Mouse (Mus musculus): ENCODE results near the gene Cers1. TPM values are rescaled to one million over a fixed set of nuclear protein-coding genes. Genes with fewer than 3 reads are reported as not detected.

The Cers1 gene
- polyA plus RNA-seq (2012; rRNA removed) = 0.36 and 0.64 TPM in 2 replicates

DNA sequence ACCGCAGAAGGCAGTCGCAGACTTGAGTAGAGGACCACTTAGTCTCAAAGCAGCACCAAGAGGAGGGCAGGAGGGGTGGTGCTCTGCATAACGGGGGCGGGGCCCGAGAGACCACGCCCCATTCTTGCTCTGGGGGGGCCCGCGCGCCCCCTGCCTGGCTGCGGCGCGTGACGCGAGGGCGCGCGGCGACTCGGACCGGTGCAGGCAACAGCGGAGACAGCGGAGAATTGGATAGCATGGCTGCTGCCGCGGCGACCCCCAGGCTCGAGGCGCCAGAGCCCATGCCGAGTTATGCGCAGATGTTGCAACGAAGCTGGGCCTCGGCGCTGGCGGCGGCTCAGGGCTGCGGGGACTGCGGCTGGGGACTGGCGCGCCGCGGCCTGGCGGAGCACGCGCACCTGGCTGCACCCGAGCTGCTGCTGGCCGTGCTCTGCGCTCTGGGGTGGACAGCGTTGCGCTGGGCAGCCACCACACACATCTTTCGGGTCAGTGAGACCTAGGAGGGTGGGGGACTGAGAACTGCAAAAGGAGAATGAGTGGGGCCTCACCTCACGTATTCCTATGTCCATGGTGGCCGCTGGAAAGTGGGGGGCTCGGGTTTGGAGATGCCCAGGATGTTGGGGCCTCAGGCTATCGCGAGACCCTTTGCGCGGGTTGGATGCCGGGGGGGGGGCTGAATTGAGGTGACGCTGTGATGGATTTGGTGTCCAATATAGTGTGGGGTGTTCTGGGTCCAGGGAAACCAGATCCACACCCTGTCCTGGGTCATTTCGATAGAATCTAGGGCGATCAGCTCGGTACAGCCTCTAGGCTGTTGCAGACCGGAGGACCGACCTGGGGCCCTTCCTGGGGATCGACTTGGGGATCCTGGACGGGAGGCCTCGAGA lies at the start of gene Cers1:
Cers1 (plus strand) TSS at position 152 of the 887 bp plus-strand sequence.
- no peak for DNase-seq (ENCODE audit: low read depth, low spot score)
- 4% methylated on average over 66 of the region's 66 CpGs for WGBS

DNA sequence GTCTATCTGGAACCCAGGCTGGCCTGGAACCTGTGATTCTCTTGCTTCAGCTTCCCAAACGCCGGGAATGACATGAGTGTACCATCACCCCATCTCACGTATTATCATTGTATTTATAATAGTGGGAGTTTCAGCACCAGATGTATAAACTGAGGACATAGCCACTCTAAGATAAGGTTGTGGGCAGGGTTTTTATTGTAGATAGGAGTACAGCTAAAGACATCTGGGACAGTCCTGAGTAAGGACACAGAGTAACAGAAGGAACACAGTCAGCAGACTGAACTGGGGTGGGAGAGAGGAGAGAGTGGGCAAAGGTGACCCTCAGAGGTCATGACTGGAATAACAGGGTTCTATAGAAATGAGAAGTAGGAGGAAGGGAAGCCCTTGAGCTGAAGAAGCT lies 47.9 kb upstream of the Cers1 start:
- WGBS = 87% methylated on average over 3 of the region's 3 CpGs
- no peak for DNase-seq (ENCODE audit: low read depth, low spot score)

DNA sequence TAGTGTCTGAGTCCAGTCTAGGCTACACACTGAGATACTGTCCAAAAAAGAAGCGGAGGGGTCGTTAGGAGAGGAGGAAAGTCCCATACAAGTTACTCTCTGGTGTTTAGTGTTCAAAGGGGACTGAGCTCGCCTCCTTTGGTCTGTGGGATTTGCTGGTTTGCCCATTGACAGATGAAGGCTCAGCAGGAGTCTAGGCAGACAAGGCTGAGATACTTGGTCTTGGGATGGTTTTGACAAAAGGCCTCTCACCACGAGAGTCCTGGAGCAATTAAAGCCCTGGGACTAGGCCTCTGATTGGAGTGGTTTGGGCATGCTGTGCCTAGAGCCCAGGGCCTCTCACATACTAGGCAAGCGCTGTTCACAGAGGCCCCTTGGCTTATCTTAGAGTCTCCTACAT lies 47.3 kb upstream of the Cers1 start:
- WGBS = 69% methylated on average over 5 of the region's 5 CpGs
- DNase-seq (ENCODE audit: low read depth, low spot score) = no peak

DNA sequence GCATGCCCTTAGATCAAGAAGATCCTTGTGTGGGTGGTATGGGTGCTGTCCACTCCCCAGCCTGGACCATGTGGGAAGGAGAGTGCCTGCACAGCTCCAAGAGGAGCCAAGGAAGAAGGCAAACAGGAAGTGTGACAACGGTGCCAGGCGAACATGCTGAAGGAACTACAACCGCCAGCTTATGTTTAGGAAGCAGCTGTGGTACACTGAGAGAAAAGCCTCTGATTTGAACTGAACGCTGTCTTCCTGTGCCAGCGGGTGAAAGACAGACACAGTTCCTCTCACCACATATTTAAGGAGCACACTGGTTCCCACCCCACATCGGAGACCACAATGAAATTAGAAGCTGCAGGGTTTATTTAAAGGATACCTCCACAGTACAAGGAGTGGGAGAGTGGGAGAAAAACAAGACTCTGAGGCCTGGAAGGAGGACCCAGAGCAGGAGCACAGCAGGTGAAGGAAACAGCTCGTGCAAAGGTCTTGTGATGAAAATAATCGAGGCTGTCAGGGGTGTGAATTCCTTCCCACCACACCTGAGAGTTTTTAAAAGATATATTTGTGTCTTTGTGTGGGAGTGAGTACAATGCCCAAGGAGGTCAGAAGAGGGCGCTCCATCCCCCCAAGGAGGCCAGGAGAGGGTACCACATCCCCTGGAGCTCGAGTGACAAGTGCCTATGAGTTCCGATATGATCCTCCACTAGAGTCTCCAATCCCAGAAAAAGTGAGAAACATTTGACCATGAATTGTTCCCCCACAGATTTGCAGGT lies 46.6 kb upstream of the Cers1 start:
- no peak for DNase-seq (ENCODE audit: low read depth, low spot score)
- WGBS = 43% methylated on average over 11 of the region's 11 CpGs

DNA sequence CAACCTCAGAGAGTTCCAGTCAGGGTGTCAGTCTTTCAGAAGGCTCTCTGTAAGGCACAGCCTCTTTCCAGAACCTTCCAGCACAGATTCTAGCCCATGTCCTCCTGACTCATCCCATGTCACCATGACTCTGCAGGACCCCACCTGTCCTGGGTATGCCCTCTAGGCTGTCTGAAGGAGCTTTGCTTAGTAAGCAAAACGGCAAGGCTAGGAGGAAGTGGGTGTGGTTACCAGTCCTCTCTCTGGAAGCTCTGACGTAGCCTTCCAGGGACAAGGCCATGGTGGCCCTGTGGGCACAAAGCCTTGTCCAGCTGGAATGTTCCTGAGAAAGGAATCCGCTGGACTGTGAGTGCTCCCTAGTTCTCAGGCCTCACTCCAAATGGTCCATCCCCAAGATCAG lies 42.6 kb upstream of the Cers1 start:
- no peak for DNase-seq (ENCODE audit: low read depth, low spot score)
- WGBS = 31% methylated on average over 3 of the region's 3 CpGs

DNA sequence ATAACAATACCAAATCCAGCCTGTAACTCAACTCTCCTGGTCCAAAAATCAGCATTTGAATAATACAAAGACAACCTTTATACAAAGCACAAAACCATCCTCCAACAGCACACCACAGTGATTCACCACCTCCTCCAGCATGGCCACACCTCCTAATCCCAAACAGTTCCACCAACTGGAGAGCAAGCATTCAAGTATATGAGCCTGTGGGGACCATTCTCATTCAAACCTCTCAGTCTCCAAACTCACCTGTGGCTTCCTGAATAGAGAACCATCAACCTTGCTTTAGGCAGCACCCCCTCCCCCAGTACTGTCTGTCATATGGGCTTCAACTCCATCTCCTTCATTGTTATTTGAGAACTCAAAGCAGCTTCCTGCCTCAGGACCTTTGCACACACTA lies 41.2 kb upstream of the Cers1 start:
- DNase-seq (ENCODE audit: low read depth, low spot score) = no peak

DNA sequence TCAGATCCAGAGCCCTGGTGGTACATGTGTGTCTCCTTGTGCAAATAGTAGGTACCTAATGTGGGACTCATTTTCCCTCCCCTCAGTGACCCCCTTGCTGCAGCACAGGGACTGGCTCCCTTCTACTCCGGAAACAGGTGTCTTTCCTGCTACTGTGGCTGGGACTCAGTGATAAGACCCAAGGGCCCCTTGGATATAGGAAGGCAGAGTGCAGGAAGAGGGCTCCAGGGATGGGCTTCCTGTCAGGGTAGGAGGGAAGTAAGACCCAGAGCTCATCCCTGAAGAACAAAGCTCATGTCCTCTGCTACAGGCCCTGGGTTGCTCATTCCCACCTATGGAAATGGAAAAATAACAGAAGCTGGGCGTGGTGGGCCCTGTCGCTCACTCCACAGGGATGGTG lies 39.1 kb upstream of the Cers1 start:
- DNase-seq (ENCODE audit: low read depth, low spot score) = no peak

DNA sequence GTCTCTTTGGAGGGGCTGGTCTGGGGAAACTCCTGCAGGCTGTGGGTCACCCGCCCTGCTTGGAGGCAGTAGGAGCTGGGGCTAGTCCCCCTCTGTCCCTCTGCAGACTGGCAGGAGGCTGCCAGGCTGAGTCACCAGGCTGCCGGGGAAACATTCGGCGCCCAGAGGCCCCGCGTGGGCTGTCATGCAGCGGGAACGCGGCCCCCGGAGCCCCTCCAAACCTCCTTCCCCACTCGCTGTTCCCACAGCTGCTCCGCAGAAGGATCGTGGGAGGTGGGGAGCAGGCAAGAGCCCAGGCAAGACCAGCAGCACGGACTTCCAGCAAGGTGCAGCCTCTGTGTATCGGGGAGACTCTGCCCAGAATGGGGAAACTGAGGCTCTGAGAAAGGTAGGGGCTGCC lies 37.4 kb upstream of the Cers1 start:
- WGBS = 56% methylated on average over 15 of the region's 15 CpGs

More for the DNA sequence above, 39.1 kb upstream of the Cers1 start:
- whole genome bisulfite sequencing = 90% methylated on average over 3 of the region's 3 CpGs

DNA sequence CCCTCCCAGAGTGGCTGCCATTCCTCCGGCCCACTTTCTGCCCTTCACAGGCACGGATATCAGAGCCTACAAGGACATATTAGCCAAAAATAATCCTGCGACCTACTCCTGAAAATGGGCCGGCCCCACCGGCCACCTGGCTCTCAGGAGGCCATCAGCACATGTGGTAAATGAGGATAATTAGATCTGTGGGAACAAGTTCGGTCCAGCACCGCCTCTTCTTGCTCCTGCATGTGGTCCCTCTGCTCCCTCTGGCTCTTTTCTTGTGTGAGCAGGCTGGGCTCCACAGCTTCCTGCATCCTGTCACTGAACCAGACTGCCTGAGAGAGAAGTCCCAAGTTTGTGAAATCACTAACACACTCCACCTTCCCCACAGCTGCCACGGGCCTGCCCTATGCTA lies 36.3 kb upstream of the Cers1 start:
- 61% methylated on average over 8 of the region's 8 CpGs for WGBS
- no peak for DNase-seq (ENCODE audit: low read depth, low spot score)

More for the DNA sequence above, 37.4 kb upstream of the Cers1 start:
- DNase-seq (ENCODE audit: low read depth, low spot score) = no peak

DNA sequence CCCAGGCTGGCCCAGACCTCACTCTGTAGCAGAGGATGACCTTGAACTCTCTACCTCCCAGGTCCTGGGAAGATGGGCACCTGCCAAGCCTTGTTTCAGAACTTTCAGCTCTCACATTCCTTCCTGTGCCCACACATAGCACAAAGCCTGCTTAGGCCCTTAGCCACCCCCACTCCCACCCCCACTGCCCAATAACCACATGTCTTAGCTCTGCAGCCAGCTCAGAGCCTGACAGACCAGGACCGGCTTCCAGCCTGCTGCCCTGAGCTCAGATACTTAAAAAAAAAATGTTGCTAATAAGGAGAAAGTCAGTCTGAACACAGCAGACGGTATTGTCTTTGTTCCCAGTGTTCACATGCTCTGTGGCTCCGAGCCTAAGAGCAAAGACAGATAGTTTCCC lies 34.6 kb upstream of the Cers1 start:
- DNase-seq (ENCODE audit: low read depth, low spot score) = no peak
- 64% methylated on average over 3 of the region's 3 CpGs for WGBS

DNA sequence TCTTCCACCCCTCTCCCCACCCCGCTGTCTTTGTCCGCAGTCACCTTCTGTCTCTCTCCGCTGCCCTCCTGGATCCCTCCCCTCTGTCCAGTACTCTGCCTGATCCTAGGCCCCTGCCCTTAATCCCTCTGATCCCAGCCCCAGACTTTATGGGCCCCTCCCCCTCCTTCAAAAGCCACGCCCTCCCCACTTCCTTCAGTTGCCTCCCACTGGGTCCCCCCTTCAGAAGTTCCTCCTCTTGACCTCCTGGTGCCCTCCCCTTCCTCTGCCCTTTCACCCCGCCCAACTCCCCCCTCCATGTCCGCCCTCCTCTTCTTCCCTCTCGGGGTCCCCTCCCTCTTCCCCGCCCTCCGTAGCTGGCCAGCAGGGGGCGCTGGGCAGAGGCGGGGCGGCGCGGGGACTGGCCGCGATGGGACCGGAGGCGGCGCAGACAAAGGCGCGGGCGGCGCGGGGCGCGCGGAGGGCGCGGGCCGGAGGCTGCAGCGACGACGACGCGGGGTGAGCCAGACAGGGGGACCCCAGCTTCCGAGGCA lies 32.9 kb upstream of the Cers1 start, which contains the start of gene Homer3:
Homer3 (plus strand) TSS at position 225 of the 533 bp plus-strand sequence.
- peak; percentile 37 for DNase-seq (ENCODE audit: low read depth, low spot score)
- 3% methylated on average over 36 of the region's 36 CpGs for WGBS

DNA sequence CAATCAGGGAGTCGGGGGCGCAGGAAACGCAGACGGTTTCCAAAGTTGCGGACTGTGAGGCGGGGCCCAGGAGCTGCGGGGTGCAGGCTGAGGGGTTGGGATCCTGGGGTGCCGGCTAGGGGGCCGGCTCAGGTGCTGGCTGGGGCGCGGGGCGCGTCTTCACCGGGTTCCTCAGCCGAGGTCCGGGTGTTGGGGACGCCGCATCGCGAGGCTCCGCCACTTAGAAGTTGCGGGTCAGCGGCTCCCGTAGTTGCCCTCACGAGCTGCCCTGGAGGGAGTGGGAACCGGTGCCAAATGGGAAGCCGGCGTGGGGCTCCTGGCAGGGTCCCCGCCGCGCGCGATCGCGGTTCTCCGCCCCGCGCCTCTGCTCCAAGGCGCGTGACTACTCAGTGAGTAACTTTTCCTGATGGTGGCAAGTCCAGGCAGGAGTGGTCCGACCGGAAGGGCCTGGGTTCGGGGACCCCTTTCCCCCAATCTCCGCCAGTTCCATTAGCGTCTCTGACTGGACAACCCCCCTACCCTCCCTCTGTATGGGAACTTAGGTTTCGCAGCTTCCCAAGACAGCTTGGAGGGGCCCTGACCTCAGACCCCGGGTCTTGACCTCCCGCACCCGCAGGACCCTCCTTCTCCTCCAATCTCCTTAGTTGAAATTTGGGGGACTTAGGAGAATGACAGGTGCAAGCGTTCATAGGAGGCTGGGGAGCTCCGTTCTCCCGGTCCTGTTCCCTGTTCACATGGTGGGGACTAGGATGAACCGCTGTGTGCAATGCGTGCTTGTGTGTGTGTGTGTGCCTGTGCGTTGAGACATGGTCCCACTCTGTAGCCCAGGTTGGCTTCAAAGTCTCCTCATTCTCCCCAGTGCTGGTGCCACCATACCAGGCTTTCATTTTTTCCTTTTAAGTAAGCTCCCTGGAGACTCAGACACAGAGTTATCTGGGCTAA lies 32.2 kb upstream of the Cers1 start:
- 2% methylated on average over 53 of the region's 55 CpGs for WGBS
- DNase-seq (ENCODE audit: low read depth, low spot score) = no peak

DNA sequence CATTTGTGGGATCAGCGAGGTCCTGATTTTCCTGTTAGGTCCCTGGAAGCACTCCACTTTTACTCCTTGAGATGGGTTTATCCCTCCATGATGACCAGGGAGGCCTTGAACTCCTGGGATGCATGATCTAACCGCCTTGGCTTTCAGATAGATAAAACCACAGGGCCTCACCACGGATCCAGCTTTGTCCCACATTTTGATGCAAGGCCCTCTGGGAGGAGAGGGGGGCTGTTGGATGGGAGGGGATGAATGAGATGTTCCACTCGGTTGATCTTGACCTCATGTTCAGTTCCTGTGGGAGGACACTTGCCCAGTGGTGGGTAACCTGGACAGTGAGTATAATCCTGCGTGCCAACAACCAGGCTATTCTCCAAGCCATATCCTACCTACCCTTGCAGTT lies 31.2 kb upstream of the Cers1 start:
- DNase-seq (ENCODE audit: low read depth, low spot score) = no peak
- WGBS = 80% methylated on average over 5 of the region's 5 CpGs

DNA sequence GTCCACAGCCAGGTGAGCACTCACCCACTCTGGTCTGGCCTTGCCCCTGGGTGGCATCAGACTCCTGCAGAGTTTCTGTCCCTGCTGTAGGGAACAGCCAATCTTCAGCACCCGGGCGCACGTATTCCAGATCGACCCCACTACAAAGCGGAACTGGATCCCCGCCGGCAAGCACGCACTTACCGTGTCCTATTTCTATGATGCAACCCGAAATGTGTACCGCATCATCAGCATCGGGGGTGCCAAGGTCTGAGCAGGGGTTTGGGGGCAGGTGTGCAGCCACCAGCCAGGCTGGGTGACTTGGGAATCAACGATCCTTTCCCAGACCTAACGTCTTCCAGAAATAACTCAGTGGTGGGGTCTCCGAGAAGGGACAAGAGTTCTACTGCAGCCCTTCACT lies 30.3 kb upstream of the Cers1 start:
- 96% methylated on average over 15 of the region's 15 CpGs for WGBS

DNA sequence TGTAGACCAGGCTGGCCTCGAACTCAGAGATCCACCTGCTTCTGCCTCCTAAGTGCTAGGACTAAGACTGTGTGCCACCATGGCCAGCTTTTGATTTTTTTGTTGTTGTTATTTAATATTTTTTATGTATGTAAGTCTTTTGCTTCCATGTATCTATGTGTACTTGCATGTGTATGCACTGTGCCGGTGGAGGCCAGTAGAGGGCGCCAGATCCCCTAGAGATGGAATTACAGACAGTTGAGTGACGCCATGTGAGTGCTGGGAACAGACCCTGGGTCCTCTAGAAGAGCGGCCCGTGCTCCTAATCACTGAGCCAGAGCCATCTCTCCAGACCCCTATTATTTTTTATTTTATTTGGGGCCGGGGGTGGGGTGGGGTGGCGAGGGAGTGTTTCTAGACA lies 28.8 kb upstream of the Cers1 start:
- WGBS = 92% methylated on average over 8 of the region's 8 CpGs
- DNase-seq (ENCODE audit: low read depth, low spot score) = no peak

More for the DNA sequence above, 30.3 kb upstream of the Cers1 start:
- DNase-seq (ENCODE audit: low read depth, low spot score) = no peak

DNA sequence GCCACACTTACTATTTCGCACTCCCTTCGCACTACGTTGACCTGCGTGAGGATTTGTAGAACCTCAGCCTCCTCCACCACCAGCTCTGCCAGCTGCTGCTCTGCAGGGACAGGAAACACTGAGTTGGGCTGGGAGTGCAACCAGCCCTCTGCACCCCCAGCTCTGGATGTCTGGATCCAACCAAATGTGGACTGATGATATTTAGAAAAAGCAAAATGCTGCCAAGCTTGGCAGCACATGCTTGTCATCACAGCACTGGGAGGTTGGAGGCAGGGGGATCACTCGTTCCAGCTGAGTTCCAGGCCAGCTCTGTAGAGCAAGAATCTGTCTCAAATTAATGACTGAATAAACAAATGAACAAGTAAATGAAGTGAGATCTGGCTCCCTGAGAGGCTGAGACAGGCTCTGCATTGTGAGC lies 21.6 kb upstream of the Cers1 start:
- DNase-seq (ENCODE audit: low read depth, low spot score) = no peak
- WGBS = 65% methylated on average over 5 of the region's 5 CpGs

DNA sequence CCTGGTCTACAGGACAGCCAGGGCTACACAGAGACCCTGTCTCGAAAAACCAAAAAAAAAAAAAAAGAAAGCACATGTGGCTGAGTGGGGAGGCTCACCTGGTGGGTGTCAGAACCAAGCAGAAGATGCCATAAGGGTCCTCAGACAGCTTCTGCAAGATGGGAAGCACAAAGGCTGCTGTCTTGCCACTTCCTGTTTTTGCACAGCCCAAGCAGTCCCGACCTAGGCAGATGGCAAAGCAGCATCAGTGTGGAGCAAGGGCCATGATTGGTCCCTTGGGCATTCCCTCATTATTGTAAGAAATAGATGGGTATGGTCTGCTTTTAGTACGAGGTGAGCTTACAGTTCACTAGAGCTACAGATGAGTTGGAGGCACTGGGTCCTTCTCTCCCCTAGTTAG lies 14.7 kb upstream of the Cers1 start:
- DNase-seq (ENCODE audit: low read depth, low spot score) = no peak
- WGBS = 70% methylated on average over 3 of the region's 3 CpGs

DNA sequence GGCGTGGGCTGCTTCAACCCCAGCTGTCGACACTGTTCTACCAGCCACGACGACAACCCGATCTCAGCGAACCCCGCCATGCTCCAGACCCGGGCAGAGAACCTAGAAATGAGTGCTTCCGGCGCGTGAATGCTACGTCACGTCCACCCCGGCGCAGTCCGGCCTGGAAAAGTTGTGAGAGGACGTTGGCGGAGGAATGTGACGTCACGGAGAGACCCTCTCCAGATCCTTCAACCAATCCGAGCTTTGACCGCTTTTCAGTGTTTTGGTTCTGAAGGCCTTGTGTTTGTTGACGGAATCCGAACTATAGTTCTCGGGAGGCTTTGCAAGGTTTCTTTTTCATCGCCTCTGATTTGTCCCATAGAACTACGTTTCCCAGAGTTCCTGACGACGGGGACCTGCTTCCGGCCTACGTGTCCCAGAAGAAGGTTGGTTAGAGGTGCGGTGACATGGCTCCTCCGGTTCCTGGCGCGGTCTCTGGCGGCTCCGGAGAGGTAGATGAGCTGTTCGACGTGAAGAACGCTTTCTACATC lies 13.2 kb upstream of the Cers1 start, which contains the start of the genes Ddx49 and Cope:
Ddx49 (minus strand) TSS at position 132 of the 533 bp plus-strand sequence.
Cope (plus strand) TSS at position 161 of the 533 bp plus-strand sequence.
- WGBS = under 1% methylated on average over 40 of the region's 40 CpGs
- peak; percentile 57 for DNase-seq (ENCODE audit: low read depth, low spot score)

DNA sequence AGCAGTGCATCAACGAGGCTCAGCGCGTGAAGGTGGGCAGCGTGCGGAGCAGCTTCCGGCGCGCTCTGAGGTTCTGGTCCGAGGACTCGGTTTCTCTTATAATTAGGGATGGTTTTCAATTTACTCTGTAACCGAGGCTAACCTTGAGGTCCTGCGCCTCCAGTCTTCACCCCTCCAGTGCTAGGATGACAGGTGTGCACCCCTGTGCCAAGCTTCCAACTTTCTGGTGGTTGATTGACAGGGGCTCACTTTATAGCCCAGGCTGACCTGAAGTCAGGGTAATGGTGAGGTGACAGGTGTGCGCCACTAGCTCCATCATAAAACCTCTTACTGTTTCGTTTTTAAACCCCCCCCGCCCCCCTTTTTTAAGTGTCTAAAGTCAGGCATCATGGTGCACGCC lies 12.7 kb upstream of the Cers1 start:
- under 1% methylated on average over 16 of the region's 16 CpGs for WGBS
- no peak for DNase-seq (ENCODE audit: low read depth, low spot score)

Data from large intestine, adult 2 months (tissue).